Mouse (Mus musculus) heart, postnatal 0 days (tissue): Measurements from ENCODE around the gene Plpp7.

Source experiments
- CTCF ChIP-seq: IDR thresholded peaks from 2 replicates; pipeline ENCODE4 v1.5.1; 2016; ENCODE audit warnings: antibody characterized with exemption, control low read depth, low read depth
- EP300 ChIP-seq: IDR thresholded peaks from 2 replicates; pipeline ENCODE4 v1.6.1; 2016; ENCODE audit warnings: antibody characterized with exemption, low read depth

GRCm38 (mm10) chr2:32134039-32134438 is 38.7 kb downstream of the Plpp7 start:
- no peak for TF ChIP-seq EP300
- TF ChIP-seq CTCF: peak; percentile 94
